Mouse (Mus musculus) testis, adult 2 months (tissue): ENCODE measurements around the gene Lzts3.

Experiments used
- CTCF ChIP-seq: fragments of 200-500 bp; IDR thresholded peaks from 2 replicates; pipeline ENCODE4 v1.5.1; 2012; ENCODE audit warnings: low read depth, mild to moderate bottlenecking, inconsistent platforms, low read length, moderate library complexity; ENCODE audit not compliant: control insufficient read depth, insufficient read depth, insufficient replicate concordance
- POLR2A ChIP-seq: fragments of 200-500 bp; IDR thresholded peaks from 2 replicates; pipeline ENCODE4 v1.6.1; 2012; ENCODE audit warnings: low read depth, mild to moderate bottlenecking, inconsistent platforms, low read length, moderate library complexity; ENCODE audit not compliant: control insufficient read depth

GRCm38 (mm10) chr2:130586016-130586415 is 56.6 kb downstream of the Lzts3 start:
- TF ChIP-seq POLR2A (no peak), CTCF (no peak)
